In genomic region chr5:148751980-148752379, GRCm38 (mm10) we compare ENCODE assay signal across 28 mouse cellular contexts.
DNase-seq lines count a peak whose midpoint lies in the region; TF ChIP-seq lines count a peak whose summit lies in the region.
"Had no signal": no experiment of that assay in that cellular context is flagged by ENCODE, and none has a peak within 500 bp of the region (broad histone marks: within the 10 kb centered on the region; RNA-seq: fewer than 3 reads in every experiment).

No protein-coding gene starts in this region.

- TF ChIP-seq EP300 in ES-Bruce4 (IDR thresholded peaks at IDR 0.05; ENCODE audit: insufficient read depth, low read depth, low read length): no peak

- TF ChIP-seq CTCF in ES-Bruce4 (IDR thresholded peaks at IDR 0.05; ENCODE audit: low read depth, low read length): no peak

- no peaks in the 10 kb centered on the region for H3K9me3 ChIP-seq in ES-Bruce4 (replicated peaks; ENCODE audit: control insufficient read depth, insufficient read depth, low read length, poor library complexity, severe bottlenecking)
- H3K9me3 ChIP-seq: forebrain, embryonic 15.5 days; heart, embryonic 10.5 days; hindbrain, embryonic 15.5 days had no signal

- peaks cover 2% of the 10 kb centered on the region for H3K4me1 ChIP-seq in ES-Bruce4 (ENCODE audit: control insufficient read depth, insufficient read depth, low read length)
- H3K4me1 ChIP-seq: forebrain, embryonic 12.5 days; forebrain, embryonic 15.5 days; heart, embryonic 10.5 days; hindbrain, embryonic 12.5 days; hindbrain, embryonic 15.5 days had no signal

- H3K4me3 ChIP-seq in ES-Bruce4 (ENCODE audit: low read depth, low read length): peak overlapping the region; percentile 46
- H3K4me3 ChIP-seq: embryonic facial prominence, embryonic 10.5 days; embryonic facial prominence, embryonic 13.5 days; erythroblast, embryonic 14.5 days; forebrain, embryonic 12.5 days; forebrain, embryonic 15.5 days; heart, adult 2 months; heart, embryonic 10.5 days; heart, embryonic 13.5 days; hindbrain, embryonic 12.5 days; hindbrain, embryonic 15.5 days had no signal

- DNase-seq in heart, adult 11 months: peak; percentile 62
- DNase-seq in heart, postnatal 25 days (ENCODE audit: low spot score): no peak
- DNase-seq in R1 (ENCODE audit: low read depth, low spot score): peak; percentile 91
- no peak for DNase-seq in right cerebral cortex, postnatal 25 days
- no peak for DNase-seq in adrenal gland, postnatal 4 days (ENCODE audit: low spot score in 2 of 2)
- DNase-seq: adrenal gland, adult 2 months; adrenal gland, postnatal 25 days; B cell, adult 2 months; cerebellum, adult 11-12 months; cerebellum, adult 8-10 months; cerebellum, postnatal 10 days; cerebellum, postnatal 36 days; embryo, embryonic 11 days; gastrocnemius, postnatal 25 days; heart, adult 2 months; heart, postnatal 14 days; kidney, adult 2 months had no signal

- H3K9ac ChIP-seq in ES-Bruce4 (ENCODE audit: low read depth, poor library complexity, severe bottlenecking): no peak overlapping the region
- H3K9ac ChIP-seq: embryonic facial prominence, embryonic 13.5 days; forebrain, embryonic 12.5 days; forebrain, embryonic 15.5 days; heart, embryonic 13.5 days; hindbrain, embryonic 12.5 days; hindbrain, embryonic 15.5 days had no signal

- intact Hi-C loops in heart, postnatal 25 days (cut with DNase I): no loop called here

- no peak for TF ChIP-seq POLR2A in ES-Bruce4 (IDR thresholded peaks at IDR 0.05; ENCODE audit: insufficient read depth, low read length)

- H3K27ac ChIP-seq in ES-Bruce4 (ENCODE audit: insufficient read depth, low read length): no peak overlapping the region
- H3K27ac ChIP-seq: embryonic facial prominence, embryonic 10.5 days; embryonic facial prominence, embryonic 13.5 days; forebrain, embryonic 12.5 days; forebrain, embryonic 15.5 days; heart, adult 2 months; heart, embryonic 10.5 days; heart, embryonic 13.5 days; hindbrain, embryonic 12.5 days; hindbrain, embryonic 15.5 days had no signal

- H3K36me3 ChIP-seq in ES-Bruce4 (ENCODE audit: control insufficient read depth, insufficient read depth, low read length, poor library complexity, severe bottlenecking): no peaks in the 10 kb centered on the region
- H3K36me3 ChIP-seq: embryonic facial prominence, embryonic 10.5 days; embryonic facial prominence, embryonic 13.5 days; forebrain, embryonic 12.5 days; forebrain, embryonic 15.5 days; heart, embryonic 10.5 days; heart, embryonic 13.5 days; hindbrain, embryonic 12.5 days; hindbrain, embryonic 15.5 days had no signal

- no peaks in the 10 kb centered on the region for H3K27me3 ChIP-seq in ES-Bruce4 (ENCODE audit: control insufficient read depth, insufficient read depth, low read length, poor library complexity, severe bottlenecking)
- H3K27me3 ChIP-seq: CH12.LX; embryonic facial prominence, embryonic 13.5 days; forebrain, embryonic 12.5 days; forebrain, embryonic 15.5 days; heart, embryonic 13.5 days; hindbrain, embryonic 12.5 days; hindbrain, embryonic 15.5 days had no signal

Comparison
In these comparisons a context has a peak if more than half of its experiments do, and no peak if none do; other contexts are left out.
1. DNase-seq: peak in heart, adult 11 months (single experiment) and R1 (single experiment); none in heart, postnatal 25 days (single experiment), right cerebral cortex, postnatal 25 days (single experiment) and adrenal gland, postnatal 4 days (0 of 2).